In genomic region chr10:14017338-14017737, GRCm38 (mm10) we compare ENCODE assay signal across 14 mouse cellular contexts. TPM values are rescaled to one million over a fixed set of nuclear protein-coding genes. Genes with fewer than 3 reads are reported as not detected.
DNase-seq lines count a peak whose midpoint lies in the region; ATAC-seq and TF ChIP-seq lines count a peak whose summit lies in the region.
"Had no signal": no experiment of that assay in that cellular context is flagged by ENCODE, and none has a peak within 500 bp of the region (broad histone marks: within the 10 kb centered on the region; RNA-seq: fewer than 3 reads in every experiment).

No protein-coding gene starts in this region.

- no peak for TF ChIP-seq CTCF in left cerebral cortex, adult 2 months (IDR thresholded peaks at IDR 0.05)
- TF ChIP-seq CTCF in stomach, postnatal 0 days (IDR thresholded peaks at IDR 0.05; ENCODE audit: low read depth), result no peak

- peak overlapping the region; percentile 44 for H3K9ac ChIP-seq in heart, embryonic 13.5 days
- H3K9ac ChIP-seq in stomach, postnatal 0 days (ENCODE audit: low read length), result no peak overlapping the region
- H3K9ac ChIP-seq: embryonic facial prominence, embryonic 12.5 days; liver, postnatal 0 days had no signal

- H3K4me2 ChIP-seq in heart, embryonic 13.5 days, result peak overlapping the region; percentile 72
- no peak overlapping the region for H3K4me2 ChIP-seq in stomach, postnatal 0 days (replicated peaks; ENCODE audit: low read depth)

- peak overlapping the region; percentile 52 for H3K4me3 ChIP-seq in heart, embryonic 13.5 days
- peak overlapping the region; percentile 35; the same call in 1 of the 2 replicates for H3K4me3 ChIP-seq in left cerebral cortex, adult 2 months
- H3K4me3 ChIP-seq in stomach, postnatal 0 days (ENCODE audit: low read depth, low read length), result no peak overlapping the region

- no peak for ATAC-seq in heart, embryonic 13.5 days (ENCODE audit: extremely low read depth, insufficient number of reproducible peaks, low FRiP score, low TSS enrichment)
- no peak for ATAC-seq in stomach, postnatal 0 days (ENCODE audit: low FRiP score, low TSS enrichment)
- ATAC-seq: liver, postnatal 0 days had no signal

- no peak for TF ChIP-seq EP300 in stomach, postnatal 0 days (optimal IDR thresholded peaks at IDR 0.05)

- H3K27me3 ChIP-seq in heart, embryonic 13.5 days (replicated peaks), result no peaks in the 10 kb centered on the region
- no peaks in the 10 kb centered on the region for H3K27me3 ChIP-seq in stomach, postnatal 0 days (ENCODE audit: control insufficient read depth, insufficient read depth, low read length)
- H3K27me3 ChIP-seq: embryonic facial prominence, embryonic 12.5 days had no signal

- peaks cover 47% of the 10 kb centered on the region for H3K4me1 ChIP-seq in heart, embryonic 13.5 days
- 0 out of 2 replicates have a peak, but pooled peaks cover 3% of the 10 kb centered on the region for H3K4me1 ChIP-seq in stomach, postnatal 0 days (replicated peaks; ENCODE audit: control insufficient read depth, insufficient read depth)

- no peak for DNase-seq in heart, postnatal 25 days (ENCODE audit: low spot score)
- no peak for DNase-seq in left cerebral cortex, adult 2 months (ENCODE audit: extremely low spot score in 1 of 2, low spot score in 2 of 2)
- DNase-seq in left cerebral cortex, adult 18-20 months (ENCODE audit: low spot score in 2 of 2), result no peak
- peak; percentile 62 for DNase-seq in R1 (ENCODE audit: low read depth, low spot score)
- DNase-seq in stomach, postnatal 0 days (ENCODE audit: low spot score), result no peak
- DNase-seq in ovary, postnatal 10 days (ENCODE audit: low spot score), result no peak
- DNase-seq: cerebellum, adult 8-10 months; liver; liver, postnatal 0 days; thymus, adult 2 months had no signal

- intact Hi-C loops in heart, postnatal 25 days (cut with DNase I), result loop anchor here (5.0 kb wide), 1 partner anchor 40 kb away; no protein-coding TSS in a partner anchor
- intact Hi-C loops in left cerebral cortex, adult 2 months (cut with DNase I), result no loop called here

- WGBS in heart, embryonic 13.5 days, result 52% methylated on average over 2 of the region's 2 CpGs
- 75% methylated on average over 2 of the region's 2 CpGs for WGBS in stomach, postnatal 0 days

- peak overlapping the region; percentile 91 for H3K27ac ChIP-seq in heart, embryonic 13.5 days (replicated peaks)
- peak overlapping the region; percentile 13; the same call in 1 of the 2 replicates for H3K27ac ChIP-seq in left cerebral cortex, adult 2 months
- H3K27ac ChIP-seq in stomach, postnatal 0 days (replicated peaks), result peak overlapping the region; percentile 53; the same call in 1 of the 2 replicates
- H3K27ac ChIP-seq: embryonic facial prominence, embryonic 12.5 days; midbrain, embryonic 10.5 days had no signal

- no peaks in the 10 kb centered on the region for H3K36me3 ChIP-seq in heart, embryonic 13.5 days
- H3K36me3 ChIP-seq in stomach, postnatal 0 days (ENCODE audit: control insufficient read depth, insufficient read depth, low read length), result no peaks in the 10 kb centered on the region
- H3K36me3 ChIP-seq: embryonic facial prominence, embryonic 12.5 days; midbrain, embryonic 10.5 days had no signal

- no peaks in the 10 kb centered on the region for H3K9me3 ChIP-seq in heart, embryonic 13.5 days
- H3K9me3 ChIP-seq in stomach, postnatal 0 days (ENCODE audit: control insufficient read depth, low read length), result no peaks in the 10 kb centered on the region
- H3K9me3 ChIP-seq: embryonic facial prominence, embryonic 12.5 days; midbrain, embryonic 10.5 days had no signal

RNA-seq across cellular contexts. Expression of gene Hivep2, which starts 51.5 kb away (rescaled TPM):
- polyA plus RNA-seq in heart, embryonic 13.5 days (2015; fragmentation: Nextera tagmentation; extraction: Ambion mirVana), result 3.8 and 4.2 TPM in 2 replicates
- total RNA-seq in heart, postnatal 25 days (2021), result 10 to 100 TPM; 17.8 to 28.8 TPM
- total RNA-seq in left cerebral cortex, adult 2 months (2021), result 100 to 1,000 TPM; 252 to 263 TPM
- 100 to 1,000 TPM; 208 to 218 TPM for total RNA-seq in left cerebral cortex, adult 18-20 months (2021)
- 2.9 and 3.1 TPM in 2 replicates for polyA plus RNA-seq in stomach, postnatal 0 days (2015; fragmentation: Nextera tagmentation; extraction: Ambion mirVana)
- total RNA-seq: MEL had no signal

Comparison
In these comparisons a context has a peak if more than half of its experiments do, and no peak if none do; other contexts are left out.
1. H3K27ac ChIP-seq: peak in every context shown above with its lines; median percentile 91 in heart, embryonic 13.5 days; 53 in stomach, postnatal 0 days; 13 in left cerebral cortex, adult 2 months.
2. RNA of gene Hivep2, which starts 51.5 kb away (total RNA-seq): 252 to 263 TPM in left cerebral cortex, adult 2 months and 208 to 218 TPM in left cerebral cortex, adult 18-20 months; 17.8 to 28.8 TPM in heart, postnatal 25 days; every median in the first group is over 4 times any median in the second.